Mouse (Mus musculus) neural tube, postnatal 0 days (tissue): ENCODE data around the gene Parp14. TPM values are rescaled to one million over a fixed set of nuclear protein-coding genes. Genes with fewer than 3 reads are reported as not detected.

Experiments
- polyA plus RNA-seq: library from polyadenylated mRNA; unstranded; fragments of >200 nt; fragmentation: Nextera tagmentation; extraction: Ambion mirVana; gene quantifications from 2 replicates; pipeline ENCODE4 v1.2.1, GENCODE M21; 2015

Parp14 gene
- polyA plus RNA-seq = 0.62 and 1.3 TPM in 2 replicates

GRCm38 (mm10) chr16:35871048-35871851 lies at the start of gene Parp14:
Gene Parp14, minus strand, starts transcription at chr16:35871544.

Other genes starting within 250 kb of the Parp14 start
- gene Dirc2, start 102.2 kb downstream of the Parp14 start, polyA plus RNA-seq = 37.1 and 43.6 TPM in 2 replicates
- gene Hspbap1, start 101.2 kb downstream of the Parp14 start, polyA plus RNA-seq = 7.7 and 8.3 TPM in 2 replicates
- gene Parp9, start 66.9 kb upstream of the Parp14 start, polyA plus RNA-seq = 3.1 and 3.5 TPM in 2 replicates
- 1.5 and 1.6 TPM in 2 replicates for gene Dtx3l, start 67.6 kb upstream of the Parp14 start, polyA plus RNA-seq
- 39.8 and 40.0 TPM in 2 replicates for gene Kpna1, start 107.2 kb upstream of the Parp14 start, polyA plus RNA-seq
- gene Wdr5b, start 169.6 kb upstream of the Parp14 start, polyA plus RNA-seq = 7.9 and 8.1 TPM in 2 replicates
- gene Fam162a, start 200.1 kb upstream of the Parp14 start, polyA plus RNA-seq = 156 and 169 TPM in 2 replicates
- 25.9 and 29.3 TPM in 2 replicates for gene Ccdc58, start 200.1 kb upstream of the Parp14 start, polyA plus RNA-seq